Mouse (Mus musculus): ENCODE measurements around the gene Cblb. TPM values are rescaled to one million over a fixed set of nuclear protein-coding genes. Genes with fewer than 3 reads are reported as not detected.

Gene Cblb
- polyA plus RNA-seq, 1 experiment from 2014 or later, result 28.3 TPM

DNA sequence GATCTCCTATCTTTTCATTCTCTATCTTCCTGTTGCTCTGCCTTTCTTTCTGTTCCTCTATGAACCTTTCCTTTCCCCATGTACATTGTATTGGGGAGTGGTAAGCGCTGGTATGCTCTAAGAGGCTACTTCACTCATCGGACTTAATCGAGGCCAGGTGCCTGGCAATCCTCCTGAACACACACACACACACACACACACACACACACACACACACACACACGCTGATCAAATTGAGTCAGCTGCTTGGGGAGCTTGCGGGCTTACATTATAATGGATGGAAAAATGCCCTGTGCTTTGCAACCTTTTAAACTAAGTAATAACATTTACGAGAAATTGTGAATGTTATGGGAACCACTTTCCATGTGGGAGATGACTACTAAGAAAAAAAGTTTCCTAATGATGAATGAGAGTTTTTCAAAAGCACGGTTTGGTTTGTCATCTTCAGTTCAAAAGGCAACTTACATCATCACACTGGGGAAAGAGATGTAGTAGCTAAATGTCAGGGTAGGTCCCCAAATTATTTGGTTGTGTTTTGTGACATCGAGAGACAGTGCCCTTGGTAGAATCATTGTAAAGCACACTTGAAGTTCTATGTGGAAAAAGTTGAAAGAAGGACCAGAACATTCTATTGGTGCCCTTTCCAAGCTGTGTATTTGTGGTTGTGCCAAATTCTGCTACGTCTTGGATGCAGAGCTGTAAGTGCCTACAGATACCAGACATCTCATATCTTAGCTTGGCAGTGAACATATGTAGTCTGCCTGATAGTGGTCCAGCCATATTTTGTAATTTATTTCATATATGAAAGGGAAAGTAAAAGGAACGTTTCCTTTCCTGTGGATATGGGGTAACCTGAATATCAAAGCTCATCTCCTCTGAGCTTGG, 36.8 kb downstream of the Cblb start:
- WGBS, result 92% methylated on average over 10 of the region's 10 CpGs
- no peak for DNase-seq (ENCODE audit: low spot score)
- H3K4me3 ChIP-seq, result no peak overlapping the region

DNA sequence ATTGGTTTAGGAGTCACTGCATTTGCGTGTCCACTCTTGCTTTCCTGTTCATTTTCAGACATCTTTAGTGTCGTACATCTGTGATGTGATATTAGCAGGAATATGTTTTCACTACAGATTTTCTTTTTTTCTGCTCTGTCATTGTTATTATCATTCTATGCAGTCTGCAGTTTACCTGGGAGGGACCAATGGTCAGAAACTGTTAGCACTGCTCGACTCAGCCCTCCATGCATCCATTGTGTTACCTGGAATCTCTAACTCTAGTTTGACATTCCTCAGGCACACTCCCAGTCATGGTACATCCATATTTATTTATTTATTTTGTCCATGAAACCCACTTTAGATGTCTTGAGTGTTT, 37.5 kb downstream of the Cblb start:
- H3K27me3 ChIP-seq (ENCODE audit: low read depth, poor library complexity, severe bottlenecking), result no peaks in the 10 kb centered on the region
- H3K4me3 ChIP-seq, result no peak overlapping the region
- H3K4me1 ChIP-seq, result peaks cover 29% of the 10 kb centered on the region
- H3K27ac ChIP-seq (replicated peaks), result no peak overlapping the region
- no peaks in the 10 kb centered on the region for H3K9me3 ChIP-seq (replicated peaks)
- WGBS, result 92% methylated on average over 3 of the region's 3 CpGs
- DNase-seq (ENCODE audit: low spot score), result no peak
- H3K36me3 ChIP-seq, result 0 out of 2 replicates have a peak, but pooled peaks cover 15% of the 10 kb centered on the region

More for the DNA sequence above, 36.8 kb downstream of the Cblb start:
- Histone ChIP-seq H3K36me3 (0 out of 2 replicates have a peak, but pooled peaks cover 15% of the 10 kb centered on the region), H3K27ac (replicated peaks) (no peak overlapping the region), H3K9me3 (replicated peaks) (no peaks in the 10 kb centered on the region), H3K4me1 (peaks cover 29% of the 10 kb centered on the region), H3K27me3 (ENCODE audit: low read depth, poor library complexity, severe bottlenecking) (no peaks in the 10 kb centered on the region)

DNA sequence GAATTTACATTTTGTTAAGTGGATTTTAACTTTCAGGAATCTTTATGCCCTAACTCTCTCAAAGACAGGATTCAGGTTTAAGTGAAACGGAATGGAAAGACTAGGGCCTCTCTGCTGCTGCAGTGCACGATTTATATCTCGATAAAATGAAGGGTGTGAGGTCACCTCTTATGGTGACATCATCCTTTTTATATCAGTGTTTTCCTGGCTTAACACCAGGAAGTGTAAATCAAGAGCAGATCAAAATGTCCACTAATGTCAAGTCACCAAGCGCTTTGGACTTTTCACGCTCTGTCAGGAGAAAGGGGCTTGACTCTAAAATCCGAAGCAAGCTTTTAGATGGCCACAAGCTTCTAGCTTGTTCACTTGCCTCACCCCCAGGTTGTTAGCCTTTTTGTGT, 38.6 kb downstream of the Cblb start:
- no peaks in the 10 kb centered on the region for H3K27me3 ChIP-seq (ENCODE audit: low read depth, poor library complexity, severe bottlenecking)
- DNase-seq (ENCODE audit: low spot score), result no peak
- peaks cover 19% of the 10 kb centered on the region for H3K36me3 ChIP-seq
- H3K27ac ChIP-seq (replicated peaks), result no peak overlapping the region
- no peak overlapping the region for H3K4me3 ChIP-seq
- no peaks in the 10 kb centered on the region for H3K9me3 ChIP-seq (replicated peaks)
- peaks cover 25% of the 10 kb centered on the region for H3K4me1 ChIP-seq
- 96% methylated on average over 6 of the region's 6 CpGs for WGBS

DNA sequence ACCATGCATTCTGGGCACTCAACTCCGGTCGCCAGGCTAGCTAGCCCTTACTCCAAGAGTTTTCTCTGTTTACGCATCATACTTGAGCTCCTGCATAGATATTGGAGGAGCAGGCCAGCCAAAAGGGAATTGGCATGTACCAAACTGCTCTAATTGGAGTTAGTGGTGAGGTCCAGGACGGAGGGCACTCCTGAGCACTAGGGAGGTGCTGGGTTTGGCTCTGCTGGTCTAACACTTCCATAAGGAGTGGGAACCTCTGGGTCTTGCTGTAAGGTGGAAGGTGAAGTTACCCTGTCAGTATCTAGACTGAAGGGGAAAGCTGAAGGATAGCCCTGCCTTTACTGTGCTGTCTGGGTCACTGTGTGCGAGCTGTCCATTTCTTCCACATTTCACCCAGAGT, 39.1 kb downstream of the Cblb start:
- WGBS, result 95% methylated on average over 5 of the region's 5 CpGs
- no peaks in the 10 kb centered on the region for H3K27me3 ChIP-seq (ENCODE audit: low read depth, poor library complexity, severe bottlenecking)

DNA sequence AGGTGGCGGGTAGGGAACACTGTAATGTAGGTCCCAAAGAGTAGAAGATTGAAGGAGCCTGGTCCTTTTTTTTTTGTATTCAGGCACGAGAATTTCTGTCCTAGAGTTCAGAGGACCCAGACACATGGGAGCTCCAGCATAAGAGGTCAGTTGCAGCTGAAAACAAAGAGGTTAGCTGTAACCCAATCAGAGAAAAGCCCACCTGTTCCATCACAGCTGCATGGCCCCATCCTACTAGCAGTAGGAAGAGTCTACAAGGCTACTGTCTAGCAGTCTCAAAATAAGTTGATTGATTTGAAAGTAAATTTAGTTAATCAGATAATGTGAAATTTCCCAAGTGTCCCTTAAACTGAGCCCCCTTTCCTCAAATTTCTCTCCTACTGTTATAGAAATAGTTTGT, 40.3 kb downstream of the Cblb start:
- peaks cover 13% of the 10 kb centered on the region for H3K36me3 ChIP-seq
- no peak for DNase-seq (ENCODE audit: low spot score)
- 87% methylated on average over 2 of the region's 2 CpGs for WGBS
- H3K9me3 ChIP-seq (replicated peaks), result no peaks in the 10 kb centered on the region
- H3K4me1 ChIP-seq, result peaks cover 25% of the 10 kb centered on the region
- no peaks in the 10 kb centered on the region for H3K27me3 ChIP-seq (ENCODE audit: low read depth, poor library complexity, severe bottlenecking)
- no peak overlapping the region for H3K4me3 ChIP-seq
- H3K27ac ChIP-seq (replicated peaks), result no peak overlapping the region

More for the DNA sequence above, 39.1 kb downstream of the Cblb start:
- Histone ChIP-seq H3K4me1 (peaks cover 25% of the 10 kb centered on the region), H3K4me3 (no peak overlapping the region), H3K9me3 (replicated peaks) (no peaks in the 10 kb centered on the region), H3K27ac (replicated peaks) (no peak overlapping the region), H3K36me3 (peaks cover 14% of the 10 kb centered on the region)
- DNase-seq (ENCODE audit: low spot score), result no peak

DNA sequence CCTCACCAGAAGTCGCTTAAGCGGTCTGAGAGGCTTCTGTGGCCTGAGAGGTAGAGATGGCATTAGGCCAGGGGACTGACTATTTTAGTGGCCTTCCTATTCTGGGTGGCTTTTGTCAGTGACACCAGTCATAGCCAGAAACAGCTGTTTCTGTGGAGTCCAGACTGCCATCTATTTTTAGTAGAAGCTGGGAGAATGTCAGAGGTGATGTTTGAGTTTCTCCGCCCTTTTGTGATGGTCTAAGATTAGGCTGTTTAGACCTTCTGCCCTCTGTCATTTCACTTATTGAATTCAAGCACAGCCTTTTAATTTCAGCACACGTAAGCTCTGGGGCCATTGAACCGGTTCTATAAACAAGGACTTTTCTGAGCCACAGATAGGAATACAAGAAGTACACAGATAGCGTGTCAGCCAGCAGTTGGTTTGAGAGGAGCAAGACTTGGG, 40.8 kb downstream of the Cblb start:
- H3K9me3 ChIP-seq (replicated peaks), result no peaks in the 10 kb centered on the region
- no peak overlapping the region for H3K27ac ChIP-seq (replicated peaks)
- H3K27me3 ChIP-seq (ENCODE audit: low read depth, poor library complexity, severe bottlenecking), result no peaks in the 10 kb centered on the region
- DNase-seq (ENCODE audit: low spot score), result no peak
- no peak overlapping the region for H3K4me3 ChIP-seq
- peaks cover 10% of the 10 kb centered on the region for H3K36me3 ChIP-seq
- H3K4me1 ChIP-seq, result peaks cover 25% of the 10 kb centered on the region
- WGBS, result 75% methylated on average over 6 of the region's 6 CpGs

DNA sequence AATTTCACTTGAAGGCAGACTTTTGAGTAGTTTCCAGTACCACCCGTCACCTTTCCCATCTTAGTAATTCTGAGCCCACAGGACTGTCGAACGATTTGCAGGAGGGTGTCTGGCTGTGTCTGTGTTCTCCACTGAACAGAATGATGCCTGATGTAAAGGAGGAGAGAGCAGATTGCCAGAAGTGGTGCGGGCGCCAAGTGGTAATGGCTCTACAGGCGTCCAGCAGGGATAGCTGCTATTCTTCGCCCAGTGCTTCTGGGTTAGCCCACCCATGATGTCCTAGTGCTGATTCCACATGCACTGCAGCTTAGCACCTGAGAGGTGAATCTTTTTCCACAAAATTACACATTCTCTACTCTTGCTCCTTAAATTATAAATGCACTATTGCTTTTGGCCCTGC, 45.6 kb downstream of the Cblb start:
- DNase-seq (ENCODE audit: low spot score), result no peak
- H3K27ac ChIP-seq (replicated peaks), result no peak overlapping the region
- H3K9me3 ChIP-seq (replicated peaks), result no peaks in the 10 kb centered on the region
- 93% methylated on average over 7 of the region's 7 CpGs for WGBS
- H3K4me3 ChIP-seq, result no peak overlapping the region
- peaks cover 4% of the 10 kb centered on the region for H3K36me3 ChIP-seq
- no peaks in the 10 kb centered on the region for H3K27me3 ChIP-seq (ENCODE audit: low read depth, poor library complexity, severe bottlenecking)
- H3K4me1 ChIP-seq, result peaks cover 6% of the 10 kb centered on the region

DNA sequence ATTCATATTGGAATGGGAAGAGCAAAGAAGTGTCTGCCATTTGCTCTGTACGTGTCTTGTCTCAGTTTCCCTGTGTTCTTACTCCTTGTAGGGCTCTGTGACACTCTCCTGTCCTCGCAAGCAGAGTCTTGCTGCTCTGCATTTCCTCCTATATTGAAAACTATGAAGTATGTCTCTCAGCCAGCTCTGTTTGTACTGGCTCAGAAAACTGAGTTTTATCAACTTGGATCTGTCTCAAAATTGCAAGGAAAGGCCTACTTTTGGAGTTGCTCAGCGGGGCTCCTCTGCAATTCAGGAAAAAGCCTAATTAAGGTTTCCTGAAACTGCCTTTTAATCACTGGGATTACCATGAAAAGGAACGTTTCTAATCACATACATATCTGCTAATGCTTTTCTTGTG, 46.9 kb downstream of the Cblb start:
- no peak overlapping the region for H3K27ac ChIP-seq (replicated peaks)
- H3K4me1 ChIP-seq, result no peaks in the 10 kb centered on the region; the same call in 1 of the 2 replicates
- H3K4me3 ChIP-seq, result no peak overlapping the region
- peaks cover 4% of the 10 kb centered on the region for H3K36me3 ChIP-seq
- 90% methylated on average over 4 of the region's 4 CpGs for WGBS
- DNase-seq (ENCODE audit: low spot score), result no peak
- H3K27me3 ChIP-seq (ENCODE audit: low read depth, poor library complexity, severe bottlenecking), result no peaks in the 10 kb centered on the region
- H3K9me3 ChIP-seq (replicated peaks), result no peaks in the 10 kb centered on the region

DNA sequence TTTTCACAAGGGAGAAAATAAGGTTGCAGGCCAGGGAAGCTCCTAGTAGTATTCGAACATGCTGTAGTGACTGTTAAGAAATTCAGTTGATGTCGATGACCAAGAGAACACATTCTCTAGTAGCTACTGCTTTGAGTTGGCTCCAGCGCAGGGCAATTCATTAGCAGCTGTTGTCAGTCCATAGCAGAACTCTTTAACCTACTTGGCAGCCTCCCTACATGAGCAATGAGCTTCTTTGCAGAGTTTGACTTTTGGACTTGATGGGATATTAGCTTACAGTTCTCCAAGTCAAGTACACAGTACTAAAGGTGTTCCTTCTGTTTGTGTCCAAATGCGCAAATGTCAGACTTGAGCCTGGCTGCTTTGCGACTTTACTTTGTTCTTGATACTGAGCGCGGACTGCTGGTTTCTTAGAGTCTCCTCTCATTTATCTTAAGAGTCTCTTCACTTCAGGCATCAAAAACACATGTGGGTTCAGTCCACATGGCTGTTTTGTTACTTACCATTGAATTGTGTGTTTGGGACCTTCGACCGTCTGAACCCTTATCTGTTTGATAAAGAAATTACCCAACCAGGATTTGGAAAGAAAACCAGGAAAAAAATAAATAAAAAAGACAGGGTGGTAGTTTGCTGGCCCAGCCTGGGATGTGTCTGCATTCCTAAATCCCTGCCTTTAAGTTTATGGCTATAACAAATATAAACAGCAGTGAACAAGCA, 47.9 kb downstream of the Cblb start:
- no peaks in the 10 kb centered on the region for H3K9me3 ChIP-seq (replicated peaks)
- H3K27ac ChIP-seq (replicated peaks), result no peak overlapping the region
- no peak overlapping the region for H3K4me3 ChIP-seq
- H3K4me1 ChIP-seq, result no peaks in the 10 kb centered on the region; the same call in 1 of the 2 replicates
- no peak for DNase-seq (ENCODE audit: low spot score)
- H3K27me3 ChIP-seq (ENCODE audit: low read depth, poor library complexity, severe bottlenecking), result no peaks in the 10 kb centered on the region
- 95% methylated on average over 9 of the region's 9 CpGs for WGBS
- peaks cover 4% of the 10 kb centered on the region for H3K36me3 ChIP-seq

DNA sequence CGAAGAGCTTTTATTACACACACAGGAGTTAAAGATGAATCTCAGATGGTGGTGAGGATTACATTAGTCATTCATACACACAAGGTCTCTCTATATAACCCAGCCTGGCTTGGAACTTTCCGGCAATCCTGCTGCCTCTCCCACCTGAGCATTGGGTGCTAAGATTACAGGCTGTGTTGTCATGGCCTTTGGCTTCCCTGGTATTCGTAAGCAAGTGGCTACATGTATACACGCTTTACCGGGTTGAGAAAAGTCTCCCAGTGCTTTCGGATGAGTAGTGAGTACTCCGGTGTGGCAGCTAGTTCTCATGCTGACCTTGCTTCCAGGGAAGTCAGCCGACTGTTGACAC, 48.4 kb downstream of the Cblb start:
- H3K27ac ChIP-seq (replicated peaks), result no peak overlapping the region
- H3K4me1 ChIP-seq, result no peaks in the 10 kb centered on the region; the same call in 1 of the 2 replicates
- no peaks in the 10 kb centered on the region for H3K9me3 ChIP-seq (replicated peaks)
- H3K27me3 ChIP-seq (ENCODE audit: low read depth, poor library complexity, severe bottlenecking), result no peaks in the 10 kb centered on the region
- 0 out of 2 replicates have a peak, but pooled peaks cover 1% of the 10 kb centered on the region for H3K36me3 ChIP-seq
- no peak overlapping the region for H3K4me3 ChIP-seq
- DNase-seq (ENCODE audit: low spot score), result no peak
- WGBS, result 95% methylated on average over 8 of the region's 8 CpGs

DNA sequence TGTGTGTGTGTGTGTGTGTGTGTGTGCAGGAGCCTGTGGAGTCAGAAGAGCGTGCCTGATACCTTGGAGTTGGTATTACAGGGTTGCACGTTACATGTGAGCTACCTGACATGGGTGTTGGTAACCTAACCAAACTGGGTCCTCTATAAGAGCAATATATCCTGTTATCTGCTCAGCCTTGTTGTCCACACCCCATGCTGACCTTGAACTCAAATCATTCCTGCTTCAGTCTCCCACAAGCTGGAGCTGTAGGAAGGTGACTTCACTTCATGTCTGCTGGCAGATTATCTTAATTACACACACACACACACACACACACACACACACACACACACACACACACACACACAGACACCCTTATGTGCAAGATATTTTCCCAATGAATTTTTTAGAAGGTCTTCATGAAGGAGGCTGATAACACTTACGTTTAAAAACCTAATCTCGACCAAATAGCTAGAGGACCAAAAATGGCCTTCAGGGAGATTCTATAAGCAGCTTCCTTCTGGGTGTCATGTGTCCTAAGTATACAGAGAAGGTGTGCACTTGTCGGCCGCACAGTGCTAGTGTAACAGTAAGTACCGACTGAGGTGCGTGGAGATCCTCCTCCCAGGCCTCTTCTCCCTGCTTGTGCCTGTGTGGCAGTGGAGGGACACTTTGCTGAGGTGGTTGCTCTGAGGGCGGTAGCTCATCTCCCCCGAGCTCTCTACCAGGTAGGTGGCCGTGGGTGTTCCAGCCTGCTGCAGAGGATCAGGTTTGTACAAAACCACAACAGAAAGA, 49.8 kb downstream of the Cblb start:
- H3K9me3 ChIP-seq (replicated peaks), result no peaks in the 10 kb centered on the region
- DNase-seq (ENCODE audit: low spot score), result no peak
- no peaks in the 10 kb centered on the region for H3K36me3 ChIP-seq
- H3K4me3 ChIP-seq, result no peak overlapping the region
- no peaks in the 10 kb centered on the region; the same call in 1 of the 2 replicates for H3K4me1 ChIP-seq
- H3K27ac ChIP-seq (replicated peaks), result no peak overlapping the region
- WGBS, result 91% methylated on average over 11 of the region's 11 CpGs
- H3K27me3 ChIP-seq (ENCODE audit: low read depth, poor library complexity, severe bottlenecking), result no peaks in the 10 kb centered on the region

DNA sequence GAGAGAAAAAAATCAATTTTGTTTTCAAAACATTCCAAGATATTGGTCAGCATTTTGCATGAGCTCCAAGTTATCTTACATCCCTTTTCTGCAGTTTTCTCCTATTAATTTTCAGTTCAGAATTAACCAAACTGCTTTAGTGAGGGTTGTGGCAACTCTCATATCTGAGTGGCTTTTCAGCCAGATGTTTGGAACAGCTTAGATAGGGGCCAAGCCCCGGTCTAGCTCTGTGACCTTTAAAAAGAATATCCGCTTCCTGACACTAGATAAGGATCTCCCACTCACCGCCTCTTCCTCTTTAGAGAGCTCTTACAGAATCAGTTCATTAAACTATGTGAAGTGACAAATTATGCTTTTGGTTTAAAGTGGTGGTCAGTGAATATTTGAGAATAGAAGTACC, 50.7 kb downstream of the Cblb start:
- H3K36me3 ChIP-seq, result no peaks in the 10 kb centered on the region
- H3K4me3 ChIP-seq, result no peak overlapping the region
- no peaks in the 10 kb centered on the region for H3K27me3 ChIP-seq (ENCODE audit: low read depth, poor library complexity, severe bottlenecking)
- WGBS, result 82% methylated on average over 3 of the region's 3 CpGs
- DNase-seq (ENCODE audit: low spot score), result no peak
- H3K4me1 ChIP-seq, result no peaks in the 10 kb centered on the region; the same call in 1 of the 2 replicates
- no peaks in the 10 kb centered on the region for H3K9me3 ChIP-seq (replicated peaks)
- no peak overlapping the region for H3K27ac ChIP-seq (replicated peaks)
